Mouse (Mus musculus): Measurements from ENCODE around the gene Traf1. TPM values are rescaled to one million over a fixed set of nuclear protein-coding genes. Genes with fewer than 3 reads are reported as not detected.
A peak's percentile ranks its signal among the peaks of the same experiment; 100 is the strongest.

Gene Traf1
- polyA plus RNA-seq, 1 experiment from 2014 or later = 15.9 TPM

DNA sequence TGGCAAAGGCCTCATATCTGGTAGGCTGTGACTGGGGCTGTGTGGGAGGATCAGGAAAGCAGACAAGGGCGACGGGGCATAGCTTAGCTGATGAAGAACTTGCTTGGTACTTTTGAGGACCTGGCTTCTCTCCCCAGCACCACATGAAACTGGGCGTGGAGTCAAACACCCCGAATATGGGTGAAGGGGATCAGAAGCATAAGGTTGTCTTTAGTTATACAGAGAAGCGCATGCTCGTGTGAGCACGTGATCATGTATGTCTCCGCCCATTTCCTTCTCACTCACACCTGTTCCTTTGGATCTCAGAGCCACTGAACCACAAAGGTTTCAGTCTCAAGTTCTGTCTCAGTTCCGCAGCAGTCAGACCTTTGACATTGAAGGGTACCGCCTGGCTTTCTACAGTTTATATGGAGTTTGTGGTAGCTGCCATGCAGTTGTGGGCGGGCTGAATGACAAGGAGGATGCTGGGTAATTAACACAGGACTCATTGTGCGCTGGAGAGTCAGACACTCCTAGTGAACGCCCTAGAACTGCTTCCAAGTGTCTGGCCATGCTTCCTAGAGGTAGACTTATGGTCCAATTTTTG, 1.9 kb upstream of the Traf1 start:
- Histone ChIP-seq H3K36me3 (ENCODE audit: control insufficient read depth, insufficient read depth, low read length) (no peaks in the 10 kb centered on the region), H3K9me3 (ENCODE audit: control insufficient read depth, low read length) (no peaks in the 10 kb centered on the region), H3K4me2 (replicated peaks; ENCODE audit: low read depth, low read length) (no peak overlapping the region; the same call in 1 of the 2 replicates), H3K4me3 (ENCODE audit: low read length) (no peak overlapping the region; the same call in 1 of the 2 replicates), H3K27ac (ENCODE audit: low read depth, low read length) (peak overlapping the region; percentile 44; the same call in 1 of the 2 replicates), H3K9ac (ENCODE audit: low read depth, low read length) (no peak overlapping the region), H3K27me3 (ENCODE audit: control insufficient read depth, insufficient read depth, low read length) (no peaks in the 10 kb centered on the region), H3K4me1 (ENCODE audit: control insufficient read depth, insufficient read depth, low read length) (peaks cover 18% of the 10 kb centered on the region; the same call in 1 of the 2 replicates)
- peak; percentile 72 for ATAC-seq (ENCODE audit: low FRiP score, low TSS enrichment)
- WGBS = 43% methylated on average over 13 of the region's 13 CpGs

DNA sequence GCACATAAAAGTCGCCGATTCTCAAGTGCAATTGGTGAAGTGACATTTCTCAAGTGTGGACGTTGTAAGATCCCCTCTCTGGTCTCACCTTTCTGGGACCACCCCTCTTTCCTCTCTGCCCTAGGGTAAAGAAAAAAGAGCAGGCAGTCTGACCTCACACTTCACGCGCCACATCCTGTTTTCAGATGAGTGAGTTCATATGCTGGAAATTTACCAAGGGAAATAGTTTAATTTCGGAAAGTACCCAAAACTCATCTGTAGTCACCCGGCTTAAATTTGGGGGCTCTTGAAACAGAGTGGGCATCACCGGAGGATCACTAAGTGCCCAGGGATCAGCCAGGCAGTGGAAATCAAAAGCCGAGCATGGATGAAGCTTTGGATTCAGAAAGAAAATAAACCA, 1.3 kb upstream of the Traf1 start:
- Histone ChIP-seq H3K9ac (ENCODE audit: low read depth, low read length) (no peak overlapping the region), H3K27me3 (ENCODE audit: control insufficient read depth, insufficient read depth, low read length) (no peaks in the 10 kb centered on the region), H3K4me3 (ENCODE audit: low read length) (no peak overlapping the region), H3K4me1 (ENCODE audit: control insufficient read depth, insufficient read depth, low read length) (peaks cover 18% of the 10 kb centered on the region; the same call in 1 of the 2 replicates), H3K4me2 (replicated peaks; ENCODE audit: low read depth, low read length) (no peak overlapping the region; the same call in 1 of the 2 replicates), H3K9me3 (ENCODE audit: control insufficient read depth, low read length) (no peaks in the 10 kb centered on the region), H3K27ac (ENCODE audit: low read depth, low read length) (peak overlapping the region; percentile 44; the same call in 1 of the 2 replicates), H3K36me3 (ENCODE audit: control insufficient read depth, insufficient read depth, low read length) (no peaks in the 10 kb centered on the region)
- ATAC-seq (ENCODE audit: low FRiP score, low TSS enrichment) = no peak
- WGBS = 54% methylated on average over 9 of the region's 9 CpGs

DNA sequence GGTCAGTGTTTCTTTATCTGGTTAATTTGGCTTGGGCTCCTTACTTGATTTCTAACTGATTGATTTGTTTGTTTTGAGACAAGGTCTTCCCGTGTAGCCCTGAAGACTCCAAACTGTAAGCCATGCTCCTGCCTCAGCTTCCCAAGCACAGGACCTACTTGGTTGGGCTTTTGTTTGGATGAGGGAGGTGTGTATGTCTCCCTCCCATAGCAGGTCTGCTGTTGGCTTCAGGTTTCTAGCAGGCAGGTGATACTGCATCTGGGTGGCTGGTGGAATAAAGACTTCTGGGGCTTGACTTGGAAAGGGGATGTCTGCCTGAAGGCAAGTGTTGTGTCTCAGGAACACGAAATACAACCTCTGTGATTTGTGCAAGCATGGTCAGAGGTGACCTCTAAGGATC, 639 bp upstream of the Traf1 start:
- Histone ChIP-seq H3K4me2 (replicated peaks; ENCODE audit: low read depth, low read length) (no peak overlapping the region), H3K4me1 (ENCODE audit: control insufficient read depth, insufficient read depth, low read length) (peaks cover 18% of the 10 kb centered on the region; the same call in 1 of the 2 replicates), H3K9ac (ENCODE audit: low read depth, low read length) (no peak overlapping the region), H3K36me3 (ENCODE audit: control insufficient read depth, insufficient read depth, low read length) (no peaks in the 10 kb centered on the region), H3K27me3 (ENCODE audit: control insufficient read depth, insufficient read depth, low read length) (no peaks in the 10 kb centered on the region), H3K9me3 (ENCODE audit: control insufficient read depth, low read length) (no peaks in the 10 kb centered on the region), H3K27ac (ENCODE audit: low read depth, low read length) (no peak overlapping the region), H3K4me3 (ENCODE audit: low read length) (no peak overlapping the region)
- WGBS = 72% methylated on average over 2 of the region's 2 CpGs
- ATAC-seq (ENCODE audit: low FRiP score, low TSS enrichment) = no peak

DNA sequence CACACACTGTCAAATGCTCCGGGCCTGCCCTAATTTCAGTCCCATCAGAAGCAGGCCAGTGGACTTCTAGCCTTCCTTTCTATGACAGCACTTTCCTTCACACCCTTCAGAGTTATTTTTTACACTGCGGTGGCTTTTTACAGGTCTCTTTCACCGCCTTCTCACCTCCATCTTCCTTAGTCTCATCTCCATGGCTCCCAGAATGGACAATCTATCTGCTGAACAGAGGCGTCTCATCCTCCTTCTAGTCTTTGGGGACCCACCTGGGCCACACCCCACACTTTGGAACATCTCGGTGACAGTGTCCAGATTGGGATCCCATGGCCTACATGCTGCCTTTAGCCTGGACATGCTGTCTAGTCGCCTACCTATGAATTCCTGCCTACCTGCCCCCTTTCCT, 606 bp downstream of the Traf1 start:
- Histone ChIP-seq H3K4me3 (ENCODE audit: low read length) (peak overlapping the region; percentile 33), H3K4me1 (ENCODE audit: control insufficient read depth, insufficient read depth, low read length) (peaks cover 18% of the 10 kb centered on the region; the same call in 1 of the 2 replicates), H3K4me2 (replicated peaks; ENCODE audit: low read depth, low read length) (peak overlapping the region; percentile 56), H3K27me3 (ENCODE audit: control insufficient read depth, insufficient read depth, low read length) (no peaks in the 10 kb centered on the region), H3K36me3 (ENCODE audit: control insufficient read depth, insufficient read depth, low read length) (no peaks in the 10 kb centered on the region), H3K9me3 (ENCODE audit: control insufficient read depth, low read length) (no peaks in the 10 kb centered on the region), H3K27ac (ENCODE audit: low read depth, low read length) (0 out of 2 replicates have a peak overlapping the region, but pooled peaks have one; percentile 37), H3K9ac (ENCODE audit: low read depth, low read length) (peak overlapping the region; percentile 53; the same call in 1 of the 2 replicates)
- WGBS = 66% methylated on average over 6 of the region's 6 CpGs
- no peak for ATAC-seq (ENCODE audit: low FRiP score, low TSS enrichment)

- Histone ChIP-seq H3K27me3 (ENCODE audit: control insufficient read depth, insufficient read depth, low read length) (no peaks in the 10 kb centered on the region), H3K4me2 (replicated peaks; ENCODE audit: low read depth, low read length) (peak overlapping the region; percentile 56; the same call in 1 of the 2 replicates), H3K4me3 (ENCODE audit: low read length) (no peak overlapping the region), H3K9ac (ENCODE audit: low read depth, low read length) (no peak overlapping the region), H3K27ac (ENCODE audit: low read depth, low read length) (no peak overlapping the region), H3K36me3 (ENCODE audit: control insufficient read depth, insufficient read depth, low read length) (no peaks in the 10 kb centered on the region), H3K9me3 (ENCODE audit: control insufficient read depth, low read length) (no peaks in the 10 kb centered on the region), H3K4me1 (ENCODE audit: control insufficient read depth, insufficient read depth, low read length) (peaks cover 14% of the 10 kb centered on the region; the same call in 1 of the 2 replicates)
- 49% methylated on average over 4 of the region's 5 CpGs for WGBS
- no peak for ATAC-seq (ENCODE audit: low FRiP score, low TSS enrichment)
Observed at GRCm38 (mm10) chr2:34960466-34960865, 1.1 kb downstream of the Traf1 start.

GRCm38 (mm10) chr2:34958582-34958981, 3.0 kb downstream of the Traf1 start:
- 81% methylated on average over 7 of the region's 7 CpGs for WGBS
- H3K9me3 ChIP-seq (ENCODE audit: control insufficient read depth, low read length) = no peaks in the 10 kb centered on the region
- H3K27ac ChIP-seq (ENCODE audit: low read depth, low read length) = no peak overlapping the region
- peaks cover 11% of the 10 kb centered on the region; the same call in 1 of the 2 replicates for H3K4me1 ChIP-seq (ENCODE audit: control insufficient read depth, insufficient read depth, low read length)
- ATAC-seq (ENCODE audit: low FRiP score, low TSS enrichment) = no peak
- no peak overlapping the region for H3K4me2 ChIP-seq (replicated peaks; ENCODE audit: low read depth, low read length)
- no peak overlapping the region for H3K9ac ChIP-seq (ENCODE audit: low read depth, low read length)
- H3K27me3 ChIP-seq (ENCODE audit: control insufficient read depth, insufficient read depth, low read length) = no peaks in the 10 kb centered on the region
- H3K36me3 ChIP-seq (ENCODE audit: control insufficient read depth, insufficient read depth, low read length) = no peaks in the 10 kb centered on the region
- H3K4me3 ChIP-seq (ENCODE audit: low read length) = no peak overlapping the region

- no peak overlapping the region for H3K4me2 ChIP-seq (replicated peaks; ENCODE audit: low read depth, low read length)
- peaks cover 7% of the 10 kb centered on the region; the same call in 1 of the 2 replicates for H3K4me1 ChIP-seq (ENCODE audit: control insufficient read depth, insufficient read depth, low read length)
- no peak for ATAC-seq (ENCODE audit: low FRiP score, low TSS enrichment)
- no peak overlapping the region for H3K4me3 ChIP-seq (ENCODE audit: low read length)
- H3K9me3 ChIP-seq (ENCODE audit: control insufficient read depth, low read length) = no peaks in the 10 kb centered on the region
- H3K27me3 ChIP-seq (ENCODE audit: control insufficient read depth, insufficient read depth, low read length) = no peaks in the 10 kb centered on the region
- H3K9ac ChIP-seq (ENCODE audit: low read depth, low read length) = no peak overlapping the region
- H3K36me3 ChIP-seq (ENCODE audit: control insufficient read depth, insufficient read depth, low read length) = no peaks in the 10 kb centered on the region
- 82% methylated on average over 7 of the region's 7 CpGs for WGBS
- H3K27ac ChIP-seq (ENCODE audit: low read depth, low read length) = no peak overlapping the region
Observed at GRCm38 (mm10) chr2:34958036-34958435, 3.5 kb downstream of the Traf1 start.

DNA sequence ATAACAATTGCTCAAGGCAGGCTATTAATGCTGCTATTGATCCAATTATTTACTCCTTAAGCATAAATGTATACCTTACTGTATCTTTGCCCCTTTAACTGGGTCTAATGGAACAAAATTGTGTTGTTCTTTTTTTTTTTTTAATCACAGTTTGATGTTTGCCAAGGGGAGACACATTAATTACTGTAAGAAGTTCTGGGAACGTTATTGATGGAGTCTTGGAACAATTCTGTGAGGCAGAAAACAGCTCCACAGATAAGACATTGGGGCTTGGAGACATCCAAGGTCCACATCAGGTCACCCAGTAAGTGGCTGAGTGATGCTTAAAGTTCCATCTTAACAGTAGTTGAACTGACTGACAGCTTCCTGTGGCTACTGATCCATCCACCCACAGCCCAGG, 4.2 kb downstream of the Traf1 start:
- Histone ChIP-seq H3K9me3 (ENCODE audit: control insufficient read depth, low read length) (no peaks in the 10 kb centered on the region), H3K9ac (ENCODE audit: low read depth, low read length) (no peak overlapping the region), H3K27me3 (ENCODE audit: control insufficient read depth, insufficient read depth, low read length) (no peaks in the 10 kb centered on the region), H3K36me3 (ENCODE audit: control insufficient read depth, insufficient read depth, low read length) (no peaks in the 10 kb centered on the region), H3K4me2 (replicated peaks; ENCODE audit: low read depth, low read length) (no peak overlapping the region), H3K27ac (ENCODE audit: low read depth, low read length) (no peak overlapping the region), H3K4me3 (ENCODE audit: low read length) (no peak overlapping the region), H3K4me1 (ENCODE audit: control insufficient read depth, insufficient read depth, low read length) (peaks cover 6% of the 10 kb centered on the region; the same call in 1 of the 2 replicates)
- ATAC-seq (ENCODE audit: low FRiP score, low TSS enrichment) = no peak
- 70% methylated on average over 1 of the region's 1 CpGs for WGBS

DNA sequence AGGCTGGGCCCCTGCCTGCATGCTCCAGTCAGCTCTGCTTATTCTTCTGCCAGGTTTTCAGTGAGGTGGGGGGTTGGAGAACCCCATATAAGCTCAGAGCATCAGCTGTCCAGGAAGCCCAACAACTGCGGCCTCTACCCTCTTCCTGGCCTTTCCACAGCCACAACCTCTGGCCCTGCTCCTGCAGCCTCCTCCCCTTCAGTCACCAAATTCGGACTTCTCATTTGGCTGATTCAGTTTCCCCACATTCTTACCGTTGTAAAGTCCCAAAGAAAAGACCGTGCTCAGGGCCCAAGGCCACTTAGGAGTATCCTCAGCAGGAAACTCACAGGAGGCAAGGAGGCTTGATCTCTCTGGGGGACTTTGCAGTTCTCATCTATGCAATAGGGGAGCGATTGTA, 4.6 kb downstream of the Traf1 start:
- 65% methylated on average over 5 of the region's 5 CpGs for WGBS
- no peaks in the 10 kb centered on the region for H3K27me3 ChIP-seq (ENCODE audit: control insufficient read depth, insufficient read depth, low read length)
- ATAC-seq (ENCODE audit: low FRiP score, low TSS enrichment) = no peak

More for the DNA sequence above, 4.6 kb downstream of the Traf1 start:
- Histone ChIP-seq H3K4me3 (ENCODE audit: low read length) (no peak overlapping the region), H3K4me1 (ENCODE audit: control insufficient read depth, insufficient read depth, low read length) (peaks cover 6% of the 10 kb centered on the region; the same call in 1 of the 2 replicates), H3K9me3 (ENCODE audit: control insufficient read depth, low read length) (no peaks in the 10 kb centered on the region), H3K4me2 (replicated peaks; ENCODE audit: low read depth, low read length) (no peak overlapping the region), H3K27ac (ENCODE audit: low read depth, low read length) (no peak overlapping the region), H3K9ac (ENCODE audit: low read depth, low read length) (no peak overlapping the region), H3K36me3 (ENCODE audit: control insufficient read depth, insufficient read depth, low read length) (no peaks in the 10 kb centered on the region)
